Mouse (Mus musculus) forebrain, embryonic 16.5 days (tissue): ENCODE measurements around the gene Bhlha15. TPM values are rescaled to one million over a fixed set of nuclear protein-coding genes. Genes with fewer than 3 reads are reported as not detected.

Experiments
- ATAC-seq: fragments of 200-750 bp; cut with Nextera tagmentation; 2 replicates; pipeline ENCODE4 v1.8.0; 2017; ENCODE audit warnings: mild to moderate bottlenecking, moderate library complexity
- H3K27ac ChIP-seq: fragments of 300-500 bp; sonication (generic); 2 replicates; pipeline ENCODE4 v1.5.1; 2014; ENCODE audit warnings: low read length, control low read depth
- H3K27me3 ChIP-seq: fragments of 300-500 bp; sonication (generic); replicated peaks from 2 replicates; pipeline ENCODE4 v1.6.1; 2014; ENCODE audit warnings: low read length; ENCODE audit not compliant: control insufficient read depth, insufficient read depth
- H3K36me3 ChIP-seq: fragments of 300-500 bp; sonication (generic); 2 replicates; pipeline ENCODE4 v1.6.1; 2014; ENCODE audit not compliant: control insufficient read depth, insufficient read depth
- H3K4me1 ChIP-seq: fragments of 300-500 bp; sonication (generic); replicated peaks from 2 replicates; pipeline ENCODE4 v1.6.1; 2014; ENCODE audit warnings: low read length; ENCODE audit not compliant: control insufficient read depth, insufficient read depth
- H3K4me2 ChIP-seq: fragments of 300-500 bp; sonication (generic); 2 replicates; pipeline ENCODE4 v1.6.1; 2014; ENCODE audit warnings: mild to moderate bottlenecking, low read length, control low read depth
- H3K4me3 ChIP-seq: fragments of 300-500 bp; sonication (generic); replicated peaks from 2 replicates; pipeline ENCODE4 v1.5.1; 2014; ENCODE audit warnings: mild to moderate bottlenecking, low read length, control low read depth
- H3K9ac ChIP-seq: fragments of 300-500 bp; sonication (generic); replicated peaks from 2 replicates; pipeline ENCODE4 v1.6.1; 2014; ENCODE audit warnings: low read depth, low read length, control low read depth
- H3K9me3 ChIP-seq: fragments of 300-500 bp; sonication (generic); 2 replicates; pipeline ENCODE4 v1.6.1; 2016; ENCODE audit warnings: low read length; ENCODE audit not compliant: control insufficient read depth
- WGBS: fragments of 180-500 bp; shearing (Covaris S2); extraction: QIAGEN DNeasy Blood & Tissue Kit; methylation state at CpG from one replicate; pipeline ENCODE4 v1.1.7; 2014; 5-methylcytosine and 5-hydroxymethylcytosine counted together
- polyA plus RNA-seq: library from polyadenylated mRNA; unstranded; fragments of >200 nt; fragmentation: Nextera tagmentation; extraction: Ambion mirVana; gene quantifications from 2 replicates; pipeline ENCODE4 v1.2.1, GENCODE M21; 2015

The Bhlha15 gene
- polyA plus RNA-seq, 1 experiment from 2014 or later: 0.05 TPM

DNA sequence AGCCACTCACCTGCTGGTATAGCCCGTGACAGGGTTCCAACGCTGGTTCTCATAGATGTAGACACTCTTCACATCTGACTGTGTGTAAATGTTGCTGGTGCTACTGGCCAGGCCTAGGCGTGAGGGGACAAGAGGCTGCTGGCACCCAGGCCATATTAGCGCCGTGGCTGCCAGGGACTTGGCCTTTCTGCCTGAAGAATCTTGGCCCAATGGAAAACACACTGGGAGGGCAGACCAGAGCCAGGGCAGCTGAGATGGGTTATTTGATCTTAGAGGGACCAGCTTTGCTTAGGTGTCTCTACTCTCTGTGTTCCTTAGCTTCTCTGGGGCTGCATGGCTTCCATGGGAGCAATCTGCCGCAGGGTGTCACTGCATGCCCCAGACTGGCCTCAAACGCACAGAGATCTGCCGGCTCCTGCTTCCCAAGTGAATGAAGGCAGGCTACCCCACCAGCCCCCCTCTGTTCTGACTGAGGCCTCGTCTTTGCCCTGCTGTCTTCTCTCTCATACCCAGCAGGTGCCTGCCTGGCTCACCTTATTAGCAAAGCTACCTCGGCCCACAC is 13.4 kb downstream of the Bhlha15 start:
- no peak overlapping the region for H3K4me2 ChIP-seq
- H3K36me3 ChIP-seq: peaks cover 25% of the 10 kb centered on the region
- WGBS: 86% methylated on average over 10 of the region's 10 CpGs

DNA sequence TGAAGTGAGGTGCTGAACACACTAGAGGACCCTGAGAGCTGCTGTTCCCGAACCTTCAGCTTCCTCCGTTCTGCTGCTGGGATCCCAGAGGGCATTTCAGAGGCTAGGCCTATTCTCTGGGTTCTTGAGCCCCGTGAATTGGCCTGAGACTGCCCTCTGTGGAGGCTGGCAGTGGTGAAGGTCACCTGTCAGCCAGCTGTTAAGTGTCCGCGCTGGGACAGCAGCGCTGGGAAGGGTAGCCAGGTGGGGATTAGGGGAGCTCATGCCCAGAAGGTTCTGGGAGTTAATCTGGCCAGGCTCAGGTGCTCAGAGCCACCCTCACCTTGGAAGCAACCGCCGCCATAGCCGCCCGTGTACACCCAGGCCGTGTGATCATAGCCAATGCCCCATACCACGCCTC is 14.2 kb downstream of the Bhlha15 start:
- Histone ChIP-seq H3K4me1 (no peaks in the 10 kb centered on the region), H3K27ac (no peak overlapping the region), H3K9ac (no peak overlapping the region), H3K36me3 (peaks cover 22% of the 10 kb centered on the region), H3K4me3 (no peak overlapping the region), H3K9me3 (peaks cover 5% of the 10 kb centered on the region; the same call in 1 of the 2 replicates), H3K4me2 (no peak overlapping the region), H3K27me3 (no peaks in the 10 kb centered on the region)
- WGBS: 91% methylated on average over 12 of the region's 12 CpGs
- ATAC-seq: no peak

More for the DNA sequence above, 13.4 kb downstream of the Bhlha15 start:
- Histone ChIP-seq H3K4me3 (no peak overlapping the region), H3K9me3 (peaks cover 5% of the 10 kb centered on the region; the same call in 1 of the 2 replicates), H3K27ac (no peak overlapping the region), H3K27me3 (no peaks in the 10 kb centered on the region), H3K4me1 (no peaks in the 10 kb centered on the region), H3K9ac (no peak overlapping the region)
- ATAC-seq: no peak

DNA sequence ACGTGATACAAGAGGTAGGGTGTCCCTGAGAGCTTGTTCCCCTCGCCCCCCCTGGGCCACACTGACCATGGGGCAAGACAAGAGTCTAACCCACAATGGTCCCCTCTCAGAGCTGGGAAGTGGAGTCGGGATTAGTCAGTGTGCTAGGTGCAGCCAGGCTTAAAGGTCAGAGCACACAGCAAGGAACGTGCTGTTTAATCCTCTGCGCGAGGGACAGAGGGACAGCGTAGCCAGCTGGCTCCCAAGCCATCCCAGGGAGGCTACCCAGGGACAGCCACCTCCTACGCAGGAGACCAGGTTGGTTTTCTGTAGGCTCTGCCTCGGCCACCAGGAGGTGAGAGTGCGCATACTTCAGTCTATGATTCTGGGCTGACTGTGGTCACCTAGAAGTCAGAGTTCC is 14.8 kb downstream of the Bhlha15 start:
- H3K9me3 ChIP-seq: peaks cover 5% of the 10 kb centered on the region; the same call in 1 of the 2 replicates
- H3K27me3 ChIP-seq: no peaks in the 10 kb centered on the region
- no peak overlapping the region for H3K9ac ChIP-seq
- H3K4me2 ChIP-seq: no peak overlapping the region
- no peak overlapping the region for H3K4me3 ChIP-seq
- no peak overlapping the region for H3K27ac ChIP-seq
- ATAC-seq: no peak
- 52% methylated on average over 10 of the region's 10 CpGs for WGBS
- no peaks in the 10 kb centered on the region for H3K4me1 ChIP-seq
- H3K36me3 ChIP-seq: peaks cover 28% of the 10 kb centered on the region

DNA sequence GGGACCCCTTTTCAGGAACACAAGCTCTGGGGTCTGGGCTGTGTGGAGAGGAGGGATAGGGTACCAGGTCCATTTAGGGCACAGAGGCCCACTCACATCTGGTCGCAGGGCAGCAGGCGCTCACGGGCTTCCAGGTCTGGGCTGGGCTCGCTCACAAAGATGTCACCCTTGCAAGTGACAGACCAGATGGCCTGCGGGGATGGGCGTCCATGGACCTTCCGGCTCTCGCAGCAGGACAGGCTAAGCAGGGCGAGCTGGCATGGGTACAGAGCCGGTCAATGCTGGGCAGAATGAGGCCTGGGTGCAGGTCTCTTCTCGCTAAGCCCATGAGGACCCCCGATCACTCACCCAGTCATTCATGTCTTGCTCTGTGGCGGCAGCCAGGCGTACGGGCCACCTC is 16.0 kb downstream of the Bhlha15 start:
- no peaks in the 10 kb centered on the region for H3K4me1 ChIP-seq
- WGBS: 92% methylated on average over 15 of the region's 15 CpGs
- peaks cover 5% of the 10 kb centered on the region; the same call in 1 of the 2 replicates for H3K9me3 ChIP-seq
- no peak overlapping the region for H3K4me3 ChIP-seq
- H3K36me3 ChIP-seq: peaks cover 37% of the 10 kb centered on the region
- no peaks in the 10 kb centered on the region for H3K27me3 ChIP-seq
- H3K9ac ChIP-seq: no peak overlapping the region
- ATAC-seq: no peak
- no peak overlapping the region for H3K4me2 ChIP-seq
- H3K27ac ChIP-seq: no peak overlapping the region

DNA sequence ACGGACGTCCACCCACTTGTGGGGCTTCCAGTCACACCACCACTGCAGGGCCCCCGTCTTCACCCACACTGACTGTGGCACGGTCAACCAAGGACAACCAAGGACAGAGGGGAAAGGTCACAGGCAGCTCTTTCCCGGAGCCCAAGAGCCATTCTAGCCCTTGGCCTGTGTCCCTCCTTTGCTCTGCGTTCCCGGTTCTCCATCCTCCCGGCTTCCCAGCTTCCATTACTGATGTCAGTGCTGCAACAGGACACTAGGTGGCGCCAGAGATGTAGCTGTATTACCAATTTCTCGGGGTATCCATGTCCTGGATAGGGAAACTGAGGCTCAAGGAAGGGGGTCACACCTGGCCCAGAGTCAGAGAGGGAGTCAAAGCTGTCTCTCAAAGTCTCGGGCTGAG is 17.4 kb downstream of the Bhlha15 start:
- peaks cover 2% of the 10 kb centered on the region; the same call in 1 of the 2 replicates for H3K9me3 ChIP-seq
- H3K4me3 ChIP-seq: no peak overlapping the region
- no peak overlapping the region for H3K4me2 ChIP-seq
- no peak overlapping the region for H3K9ac ChIP-seq
- no peaks in the 10 kb centered on the region for H3K4me1 ChIP-seq
- 50% methylated on average over 11 of the region's 11 CpGs for WGBS
- H3K36me3 ChIP-seq: peaks cover 42% of the 10 kb centered on the region
- no peak overlapping the region for H3K27ac ChIP-seq
- no peak for ATAC-seq
- no peaks in the 10 kb centered on the region for H3K27me3 ChIP-seq

DNA sequence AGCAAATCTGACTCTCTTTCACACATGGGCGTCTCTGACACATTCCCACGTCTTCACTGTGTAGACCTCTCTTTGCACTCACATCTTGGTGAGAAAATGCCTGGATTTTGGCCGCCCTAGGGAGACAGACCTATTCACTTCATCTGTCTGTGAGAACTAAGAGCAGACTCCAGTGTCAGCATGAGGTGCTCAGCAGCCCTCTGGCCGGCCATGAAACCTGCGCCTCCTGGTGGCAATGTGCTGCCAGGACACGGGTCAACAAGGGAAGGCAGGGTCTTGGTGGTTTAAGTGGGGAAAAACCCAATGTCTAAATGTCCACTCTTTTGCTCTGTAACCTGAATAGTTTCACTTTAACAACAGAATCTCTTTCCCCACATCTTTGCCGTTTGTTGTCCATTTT is 24.4 kb downstream of the Bhlha15 start:
- Histone ChIP-seq H3K27me3 (no peaks in the 10 kb centered on the region), H3K27ac (no peak overlapping the region), H3K9me3 (no peaks in the 10 kb centered on the region), H3K4me2 (no peak overlapping the region), H3K4me1 (no peaks in the 10 kb centered on the region), H3K9ac (no peak overlapping the region), H3K4me3 (no peak overlapping the region), H3K36me3 (peaks cover 32% of the 10 kb centered on the region)
- 30% methylated on average over 7 of the region's 7 CpGs for WGBS
- no peak for ATAC-seq

DNA sequence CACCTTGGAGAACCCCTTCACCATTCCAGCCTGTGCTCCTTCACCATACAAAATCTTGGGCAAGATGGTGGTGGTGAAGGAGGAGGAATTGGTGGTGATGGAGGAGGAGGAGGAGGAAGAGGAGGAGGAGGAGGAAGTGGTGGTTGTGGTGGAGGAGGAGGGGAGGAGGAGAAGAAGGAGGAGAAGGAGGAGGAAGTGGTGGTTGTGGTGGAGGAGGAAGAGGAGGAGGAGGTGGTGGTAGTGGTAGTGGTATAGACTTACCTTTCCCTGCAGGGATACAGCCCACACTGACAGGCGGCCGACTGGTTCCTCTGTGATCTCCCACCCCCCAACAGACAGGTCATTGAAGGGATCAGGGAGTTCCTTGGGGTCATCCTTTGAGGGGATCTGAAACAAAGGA is 25.9 kb downstream of the Bhlha15 start:
- Histone ChIP-seq H3K4me3 (no peak overlapping the region), H3K4me1 (no peaks in the 10 kb centered on the region), H3K9ac (no peak overlapping the region), H3K27ac (no peak overlapping the region), H3K9me3 (no peaks in the 10 kb centered on the region), H3K36me3 (peaks cover 19% of the 10 kb centered on the region), H3K27me3 (no peaks in the 10 kb centered on the region), H3K4me2 (no peak overlapping the region)
- 94% methylated on average over 2 of the region's 2 CpGs for WGBS
- ATAC-seq: no peak

DNA sequence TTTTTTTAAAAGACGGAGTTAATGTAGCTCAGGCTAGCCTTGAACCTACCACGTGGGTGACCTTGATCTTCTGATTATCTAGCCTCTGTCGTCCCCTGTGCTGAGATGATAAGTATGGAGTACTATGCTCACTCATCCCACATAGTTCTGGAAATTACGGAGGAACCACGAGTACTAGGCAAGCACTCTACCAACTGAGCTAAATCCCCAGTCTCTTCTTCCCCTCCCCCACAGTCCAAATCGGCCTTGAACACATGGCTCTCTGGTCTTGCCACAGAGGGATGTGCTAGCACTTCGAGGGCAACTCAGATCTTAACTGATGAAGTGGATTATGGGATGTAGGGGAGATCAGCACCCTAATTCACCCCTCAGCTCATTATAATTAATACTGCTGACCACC is 28.0 kb downstream of the Bhlha15 start:
- WGBS: 90% methylated on average over 7 of the region's 7 CpGs

DNA sequence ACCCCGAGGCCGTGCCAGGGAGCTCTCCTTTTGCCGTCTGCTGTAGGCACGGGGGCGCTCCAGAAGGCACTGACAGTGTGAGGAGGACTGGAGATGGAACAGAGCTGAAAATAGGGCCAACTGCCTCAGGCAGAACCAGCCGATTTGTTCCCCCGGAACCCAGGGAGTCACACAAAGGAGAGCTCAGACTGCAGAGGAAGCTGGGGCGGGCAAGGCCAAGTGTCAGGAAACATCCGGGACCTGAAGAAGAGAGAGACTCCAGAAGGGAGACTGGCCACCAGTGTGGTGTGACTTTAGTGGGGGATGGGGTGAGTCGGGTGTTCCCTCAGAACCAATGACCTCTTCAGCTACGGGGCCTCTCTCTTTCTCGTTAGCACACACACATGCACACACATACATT is 29.2 kb downstream of the Bhlha15 start:
- WGBS: 73% methylated on average over 12 of the region's 12 CpGs
- ATAC-seq: no peak
- Histone ChIP-seq H3K27me3 (no peaks in the 10 kb centered on the region), H3K27ac (no peak overlapping the region), H3K4me1 (peaks cover 18% of the 10 kb centered on the region), H3K9ac (no peak overlapping the region), H3K4me3 (no peak overlapping the region), H3K9me3 (no peaks in the 10 kb centered on the region), H3K36me3 (peaks cover 2% of the 10 kb centered on the region), H3K4me2 (no peak overlapping the region)

More for the DNA sequence above, 28.0 kb downstream of the Bhlha15 start:
- Histone ChIP-seq H3K4me2 (no peak overlapping the region), H3K9ac (no peak overlapping the region), H3K27ac (no peak overlapping the region), H3K36me3 (peaks cover 9% of the 10 kb centered on the region), H3K4me3 (no peak overlapping the region), H3K9me3 (no peaks in the 10 kb centered on the region), H3K27me3 (no peaks in the 10 kb centered on the region), H3K4me1 (peaks cover 13% of the 10 kb centered on the region)
- ATAC-seq: no peak

DNA sequence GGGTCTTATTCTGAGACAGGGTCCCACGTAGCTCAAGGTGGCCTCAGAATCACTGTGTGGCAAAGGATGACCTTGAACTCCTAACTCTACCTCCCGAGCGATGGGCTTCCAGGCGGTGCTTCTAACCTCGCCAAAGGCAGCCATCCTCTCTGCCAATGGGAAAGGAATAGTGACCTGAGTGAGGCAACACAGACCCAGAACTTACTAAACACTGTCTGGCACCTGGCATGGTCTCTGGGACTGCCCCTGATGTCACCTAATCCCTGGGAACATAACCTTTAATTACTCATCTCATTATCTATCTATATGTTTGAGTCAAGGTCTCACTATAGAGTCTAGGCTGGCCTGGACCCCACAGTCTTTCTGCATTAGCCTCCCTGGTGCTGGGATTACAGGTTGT is 29.9 kb downstream of the Bhlha15 start:
- no peaks in the 10 kb centered on the region for H3K9me3 ChIP-seq
- H3K4me2 ChIP-seq: no peak overlapping the region
- ATAC-seq: no peak
- H3K36me3 ChIP-seq: peaks cover 2% of the 10 kb centered on the region; the same call in 1 of the 2 replicates
- H3K27ac ChIP-seq: no peak overlapping the region
- no peak overlapping the region for H3K9ac ChIP-seq
- 91% methylated on average over 5 of the region's 5 CpGs for WGBS
- H3K4me3 ChIP-seq: no peak overlapping the region
- H3K27me3 ChIP-seq: no peaks in the 10 kb centered on the region
- peaks cover 21% of the 10 kb centered on the region for H3K4me1 ChIP-seq
